Mouse (Mus musculus): ENCODE data around the gene Cdc6. TPM values are rescaled to one million over a fixed set of nuclear protein-coding genes. Genes with fewer than 3 reads are reported as not detected.

Gene Cdc6
- total and polyA plus RNA-seq, 3 experiments = 56.9 to 104 (median 69.4) TPM

DNA sequence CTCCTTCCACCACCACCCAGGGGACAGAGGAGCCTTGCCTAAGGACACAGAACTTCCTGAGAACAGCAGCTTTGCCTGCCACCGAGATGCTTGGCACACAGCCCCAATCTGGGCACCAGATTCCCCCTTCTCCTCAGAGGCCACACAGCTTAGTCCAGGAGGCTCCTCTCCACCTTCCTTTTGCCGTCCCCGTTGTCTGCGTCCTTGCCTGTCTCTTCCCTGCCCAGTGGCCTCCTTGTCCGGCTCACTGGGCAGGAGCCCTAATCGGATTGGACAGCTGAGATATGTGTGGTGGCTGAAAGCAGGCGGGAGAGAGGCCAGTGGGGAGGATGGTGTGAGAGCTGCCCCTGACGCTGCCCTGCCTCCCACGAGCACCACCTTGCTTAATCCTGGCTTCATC is 21.9 kb downstream of the Cdc6 start:
- peaks cover 0 to 14% of the 10 kb centered on the region in 2 experiments; a peak in 2 of 4 replicates for H3K36me3 ChIP-seq (ENCODE audit: control insufficient read depth in 1 of 2, insufficient read depth in 2 of 2, low read length in 2 of 2)
- H3K4me1 ChIP-seq (ENCODE audit: control insufficient read depth in 1 of 2, insufficient read depth in 2 of 2, low read length in 2 of 2) = peaks cover 16 to 22% of the 10 kb centered on the region in 2 experiments
- H3K27ac ChIP-seq (ENCODE audit: control insufficient read depth, low read depth, low read length) = no peak overlapping the region
- H3K9me3 ChIP-seq (replicated peaks; ENCODE audit: insufficient read depth, low read length) = no peaks in the 10 kb centered on the region
- no peak overlapping the region for H3K9ac ChIP-seq (ENCODE audit: control insufficient read depth, low read depth, low read length, poor library complexity, severe bottlenecking)
- no peaks in the 10 kb centered on the region for H3K27me3 ChIP-seq (ENCODE audit: control insufficient read depth in 1 of 2, insufficient read depth in 2 of 2, low read length in 2 of 2)
- no peak overlapping the region for H3K4me3 ChIP-seq (ENCODE audit: control insufficient read depth in 1 of 2, insufficient read depth in 1 of 2, low read depth in 2 of 2, low read length in 2 of 2)
- TF ChIP-seq TAL1 (IDR thresholded peaks at IDR 0.05; ENCODE audit: low read length) = 0 out of 2 replicates have a peak, but pooled peaks have one; percentile 1
- no peak for TF ChIP-seq HCFC1 (IDR thresholded peaks at IDR 0.05; ENCODE audit: low read depth, low read length)
- no peak for TF ChIP-seq NRF1 (IDR thresholded peaks at IDR 0.05; ENCODE audit: insufficient read depth, low read depth, low read length, poor library complexity, severe bottlenecking)
- no peak for DNase-seq (ENCODE audit: low read depth, low spot score)
- no peaks in the 10 kb centered on the region for H3K79me2 ChIP-seq (ENCODE audit: control insufficient read depth, insufficient read depth, low read length, poor library complexity)

DNA sequence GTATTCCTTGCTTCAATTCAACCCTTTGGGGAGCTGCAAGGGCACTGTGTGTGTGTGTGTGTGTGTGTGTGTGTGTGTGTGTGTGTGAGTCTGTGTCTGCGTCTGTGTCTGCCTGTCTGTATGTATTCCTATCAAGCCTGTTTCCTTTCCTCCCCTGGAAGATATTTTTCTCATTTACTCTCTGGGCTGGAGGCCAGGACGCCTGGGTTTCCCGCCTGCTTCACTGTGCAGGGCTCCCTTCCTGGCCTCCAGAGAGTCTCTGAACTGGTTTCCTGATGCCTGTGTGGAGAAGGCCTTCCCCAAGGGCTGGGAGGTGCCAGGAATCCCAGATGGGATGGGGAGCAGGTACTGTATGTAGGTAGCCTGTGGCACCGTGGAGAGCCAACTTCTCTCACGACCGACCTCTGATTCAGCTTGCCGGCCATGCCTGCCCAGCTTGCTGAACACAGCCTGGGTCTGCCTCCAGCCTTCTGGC is 22.6 kb downstream of the Cdc6 start:
- TF ChIP-seq CHD2 (IDR thresholded peaks at IDR 0.05; ENCODE audit: low read length) (no peak), GATA1 (IDR thresholded peaks at IDR 0.05; ENCODE audit: low read depth, low read length) (no peak), ZC3H11A (IDR thresholded peaks at IDR 0.05; ENCODE audit: low read depth, low read length) (no peak), EP300 (IDR thresholded peaks at IDR 0.05; ENCODE audit: low read depth in 1 of 2, low read length in 2 of 2) (no peak), UBTF (IDR thresholded peaks at IDR 0.05; ENCODE audit: borderline replicate concordance, insufficient read depth, low read depth, low read length) (no peak), SIN3A (IDR thresholded peaks at IDR 0.05; ENCODE audit: low read length) (no peak), MYB (IDR thresholded peaks at IDR 0.05; ENCODE audit: low read depth, low read length) (no peak), RAD21 (IDR thresholded peaks at IDR 0.05; ENCODE audit: low read depth, low read length) (no peak), KAT2A (conservative IDR thresholded peaks at IDR 0.05; ENCODE audit: low read depth, low read length) (no peak), MEF2A (IDR thresholded peaks at IDR 0.05; ENCODE audit: extremely low read depth, insufficient replicate concordance, low read depth, low read length, poor library complexity, severe bottlenecking) (no peak)
- Histone ChIP-seq H3K9ac (ENCODE audit: control insufficient read depth, low read depth, low read length, poor library complexity, severe bottlenecking) (no peak overlapping the region), H3K4me3 (ENCODE audit: control insufficient read depth in 1 of 2, insufficient read depth in 1 of 2, low read depth in 2 of 2, low read length in 2 of 2) (no peak overlapping the region), H3K27ac (ENCODE audit: control insufficient read depth, low read depth, low read length) (no peak overlapping the region), H3K27me3 (ENCODE audit: control insufficient read depth in 1 of 2, insufficient read depth in 2 of 2, low read length in 2 of 2) (no peaks in the 10 kb centered on the region), H3K79me2 (ENCODE audit: control insufficient read depth, insufficient read depth, low read length, poor library complexity) (no peaks in the 10 kb centered on the region), H3K36me3 (ENCODE audit: control insufficient read depth in 1 of 2, insufficient read depth in 2 of 2, low read length in 2 of 2) (peaks cover 0 to 7% of the 10 kb centered on the region in 2 experiments; a peak in 2 of 4 replicates), H3K4me1 (ENCODE audit: control insufficient read depth in 1 of 2, insufficient read depth in 2 of 2, low read length in 2 of 2) (peaks cover 10 to 15% of the 10 kb centered on the region in 2 experiments), H3K9me3 (replicated peaks; ENCODE audit: insufficient read depth, low read length) (no peaks in the 10 kb centered on the region)
- no peak for DNase-seq (ENCODE audit: low read depth, low spot score)

Data from MEL (cell line).